Mouse (Mus musculus): ENCODE data around the gene 4931428L18Rik. TPM values are rescaled to one million over a fixed set of nuclear protein-coding genes. Genes with fewer than 3 reads are reported as not detected.

The 4931428L18Rik gene
- not detected for total RNA-seq (2021)
- long read RNA-seq = 0 reads

DNA sequence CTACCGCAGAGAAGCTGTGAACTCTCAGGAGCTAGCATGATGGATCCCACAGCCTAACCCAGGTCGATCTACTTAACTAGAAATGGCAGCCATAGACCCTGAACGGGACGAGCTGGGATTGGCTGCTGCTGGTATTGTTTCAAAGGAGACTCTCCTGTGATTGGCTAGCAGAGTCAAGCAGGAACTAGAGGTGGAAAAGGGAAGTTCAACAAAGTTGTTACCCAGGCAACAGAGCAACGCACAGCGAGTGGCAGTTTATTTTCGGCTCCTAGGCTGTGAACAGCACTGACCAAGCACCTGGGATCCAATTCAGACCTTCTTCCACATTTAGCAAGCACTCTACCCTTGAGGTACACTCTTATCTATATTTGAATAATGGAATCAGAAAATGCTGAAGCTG lies at the start of gene 4931428L18Rik, which contains the start of gene Pih1d3:
4931428L18Rik (minus strand) TSS at position 121 of the 400 bp plus-strand sequence.
Pih1d3 (plus strand) TSS at position 275 of the 400 bp plus-strand sequence.
- DNase-seq (ENCODE audit: low spot score in 2 of 2) = no peak

DNA sequence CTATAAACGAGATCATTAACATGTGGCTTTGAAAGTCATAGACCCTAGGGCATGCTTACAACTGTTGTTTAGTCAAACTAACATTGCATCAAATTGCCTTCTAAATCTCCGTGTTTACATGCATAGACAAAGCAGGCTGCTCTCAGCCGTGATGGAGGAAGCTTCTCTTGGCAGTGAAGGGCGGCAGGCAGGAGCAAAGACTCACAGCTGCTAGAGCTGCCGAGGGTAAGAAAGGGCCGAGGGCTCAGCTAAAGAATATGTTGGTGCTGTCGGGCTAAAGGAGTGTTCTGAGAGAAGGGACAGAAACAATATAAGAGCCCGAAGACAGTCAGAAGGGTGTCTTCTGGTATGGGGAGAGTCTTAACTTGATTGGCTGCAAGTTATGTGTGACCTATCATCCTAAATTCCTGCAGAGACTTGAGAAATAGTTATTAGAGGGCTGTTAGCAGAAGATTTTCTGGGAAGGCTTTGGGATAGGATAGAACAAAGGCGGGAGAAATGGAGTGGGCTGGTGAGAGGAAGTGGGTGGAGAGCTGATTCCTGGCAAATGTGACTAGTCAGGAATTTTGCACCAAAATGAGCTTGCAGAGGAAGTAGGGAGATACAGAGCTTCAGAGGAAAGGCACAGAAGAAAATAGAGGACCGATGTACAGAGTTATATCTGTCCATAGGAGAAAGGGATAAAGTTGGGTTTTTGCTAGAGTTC lies 37.9 kb upstream of the 4931428L18Rik start:
- DNase-seq (ENCODE audit: low spot score in 2 of 2) = peak; percentile 22 to 47

DNA sequence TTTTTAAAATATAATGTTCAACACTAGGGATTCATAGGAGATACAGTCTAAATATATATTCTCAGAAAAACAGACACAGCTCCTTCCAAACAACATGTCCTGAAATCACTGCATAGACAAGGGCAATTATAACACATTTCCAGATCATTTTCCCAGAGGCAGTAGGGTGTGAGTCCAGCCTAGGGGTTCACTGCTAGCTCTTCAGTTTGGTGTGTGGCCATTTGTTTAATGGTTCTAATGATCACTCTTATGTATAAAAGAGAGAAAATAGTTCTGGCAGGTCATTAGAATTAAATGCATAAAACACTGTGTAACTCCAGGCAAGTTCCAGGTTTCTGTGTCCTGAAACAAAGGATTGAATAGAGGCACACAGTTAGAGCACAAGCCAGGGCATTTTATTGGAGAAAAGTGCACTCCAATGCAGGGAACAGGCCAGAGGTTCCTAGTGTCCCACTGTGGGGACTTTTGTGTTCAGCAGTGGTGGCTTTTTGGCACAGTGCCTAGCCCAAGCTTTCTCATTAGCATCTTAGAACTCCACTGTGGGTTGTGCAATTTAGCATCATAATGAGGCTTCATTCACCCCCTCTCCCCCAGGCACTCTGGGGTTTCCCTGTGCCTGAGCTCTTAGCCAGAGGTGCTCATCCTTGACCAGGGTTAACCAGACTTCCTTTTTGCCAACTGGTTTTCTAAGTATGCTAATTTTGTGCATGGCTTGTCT lies 11.0 kb upstream of the 4931428L18Rik start:
- DNase-seq (ENCODE audit: low spot score in 2 of 2) = peak in 1 of 2 experiments; percentile 37

DNA sequence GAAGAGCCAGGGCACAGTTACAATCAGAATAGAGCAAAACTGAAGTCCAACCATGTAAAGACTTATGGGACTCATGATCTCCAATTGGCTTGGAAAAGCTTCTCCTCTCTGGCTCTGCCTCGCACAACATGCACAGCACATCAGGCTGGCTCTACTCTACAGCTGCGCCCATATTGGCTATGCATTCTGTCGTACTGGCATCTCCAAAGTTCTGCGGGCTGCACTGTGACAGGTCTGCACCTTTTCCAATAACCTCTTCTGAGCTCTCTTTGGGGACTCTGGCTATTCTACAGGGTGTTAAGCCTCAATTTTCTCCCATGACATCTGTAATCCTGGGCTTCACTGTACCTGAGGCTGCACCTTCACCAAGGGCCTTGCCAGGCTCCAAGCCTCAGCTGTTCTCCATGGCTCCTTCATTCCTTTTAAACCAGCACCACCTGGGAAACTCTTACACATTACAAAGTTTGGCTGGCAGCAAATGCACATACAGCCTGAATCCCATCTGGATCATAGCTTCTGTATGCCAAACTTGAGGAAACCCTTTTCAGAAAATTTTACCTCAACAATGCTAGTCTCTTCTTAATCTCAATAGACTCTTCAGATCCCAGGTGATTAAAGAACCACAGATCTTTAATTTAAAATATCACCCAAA lies 1.8 kb downstream of the 4931428L18Rik start:
- no peak for DNase-seq (ENCODE audit: low spot score in 2 of 2)

DNA sequence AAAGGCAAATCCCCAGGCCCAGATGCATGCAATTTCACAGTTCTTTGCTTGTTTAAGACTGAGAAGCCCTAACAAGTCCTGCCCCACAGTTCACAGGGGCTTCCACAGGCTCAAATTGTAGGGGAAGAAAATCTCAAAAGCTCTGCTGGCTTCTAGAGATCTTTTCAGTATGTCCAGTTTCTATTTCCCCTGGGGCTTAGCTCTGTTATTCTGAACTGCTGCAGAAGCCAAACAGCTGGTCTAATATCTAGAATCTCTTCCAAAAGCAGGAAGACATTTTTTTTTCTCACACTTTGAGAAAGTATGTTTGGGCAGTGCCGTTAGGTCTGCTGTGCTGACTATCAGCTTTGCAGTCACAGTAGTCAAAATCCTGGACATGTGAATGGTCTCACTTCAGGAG lies 7.7 kb downstream of the 4931428L18Rik start:
- DNase-seq (ENCODE audit: low spot score in 2 of 2) = no peak

DNA sequence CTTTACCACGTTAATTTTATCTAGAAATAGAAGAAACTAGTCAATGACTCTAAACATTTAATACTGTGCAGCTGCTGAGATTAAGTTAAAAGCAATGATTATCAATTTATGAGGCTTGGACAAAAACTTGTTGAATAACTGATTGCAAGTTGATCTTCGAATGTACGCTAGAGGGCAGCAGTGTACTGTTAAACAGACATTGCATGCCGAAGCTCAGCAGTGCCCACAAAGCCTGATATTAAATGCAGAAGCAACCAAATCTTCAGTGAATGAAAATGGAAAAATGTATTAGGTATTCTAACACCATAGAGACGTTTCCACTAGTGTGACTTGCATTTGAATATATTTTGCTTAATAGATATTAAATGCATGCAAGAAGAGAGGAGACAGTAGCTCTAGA lies 12.3 kb downstream of the 4931428L18Rik start:
- DNase-seq (ENCODE audit: low spot score in 2 of 2) = peak; percentile 47 to 81

DNA sequence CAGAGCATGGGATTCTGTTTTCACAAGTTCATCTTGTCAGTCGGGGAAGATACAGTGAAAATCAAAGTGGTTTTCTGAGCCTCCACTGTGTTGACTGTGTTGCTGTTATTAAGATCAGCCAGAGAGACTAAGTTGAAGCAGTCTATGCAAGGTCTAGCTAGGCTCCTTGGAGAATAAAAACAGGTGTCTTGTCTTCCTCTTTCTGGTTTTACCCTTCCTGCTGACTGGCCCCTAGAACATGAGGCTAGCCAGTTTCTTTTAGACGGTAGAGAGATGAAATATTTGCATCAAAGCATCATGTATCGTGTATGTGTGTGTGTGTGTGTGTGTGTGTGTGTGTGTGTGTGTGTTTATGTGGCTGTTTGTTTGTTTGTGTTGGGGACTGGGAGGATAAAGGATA lies 16.7 kb downstream of the 4931428L18Rik start:
- no peak for DNase-seq (ENCODE audit: low spot score in 2 of 2)

DNA sequence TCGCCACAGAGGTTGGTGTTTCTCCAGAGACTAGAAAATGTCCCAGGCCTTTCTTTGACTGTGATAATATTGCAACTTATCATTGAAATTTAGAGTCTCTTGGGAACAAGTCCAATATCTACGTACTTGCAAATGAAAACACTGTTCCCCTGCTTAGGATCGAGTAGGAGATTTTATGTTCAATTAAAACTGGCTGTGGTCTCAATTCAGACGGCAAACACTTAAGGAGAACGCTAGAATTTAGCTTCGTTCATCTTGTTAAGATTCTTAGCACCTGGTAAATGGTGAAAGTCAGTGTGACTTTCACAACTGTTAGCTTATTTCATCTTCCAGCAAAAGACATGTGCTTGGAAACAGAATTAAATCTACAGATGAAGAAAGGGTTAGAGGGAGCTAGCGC lies 17.1 kb downstream of the 4931428L18Rik start:
- DNase-seq (ENCODE audit: low spot score in 2 of 2) = no peak

DNA sequence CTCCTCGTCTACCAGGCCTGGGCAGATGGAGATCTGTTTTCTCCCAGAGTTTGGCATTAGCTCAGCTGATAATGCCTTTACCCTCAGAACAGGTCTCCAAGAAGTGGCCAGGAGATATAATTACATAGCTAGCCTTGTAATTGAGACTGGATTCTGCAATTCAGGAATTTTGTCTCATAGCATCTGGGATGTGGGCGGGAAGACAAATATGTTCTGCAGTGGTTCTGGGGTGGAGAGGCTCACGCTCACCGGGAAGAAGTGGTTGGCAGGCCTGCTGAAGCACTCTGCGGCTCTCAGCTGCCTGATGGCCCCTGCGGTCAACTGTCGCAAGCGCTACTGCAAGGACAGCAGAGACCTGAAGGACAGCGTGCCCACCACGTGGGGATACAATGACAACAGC lies 18.7 kb downstream of the 4931428L18Rik start:
- peak in 1 of 2 experiments; percentile 38 for DNase-seq (ENCODE audit: low spot score in 2 of 2)

DNA sequence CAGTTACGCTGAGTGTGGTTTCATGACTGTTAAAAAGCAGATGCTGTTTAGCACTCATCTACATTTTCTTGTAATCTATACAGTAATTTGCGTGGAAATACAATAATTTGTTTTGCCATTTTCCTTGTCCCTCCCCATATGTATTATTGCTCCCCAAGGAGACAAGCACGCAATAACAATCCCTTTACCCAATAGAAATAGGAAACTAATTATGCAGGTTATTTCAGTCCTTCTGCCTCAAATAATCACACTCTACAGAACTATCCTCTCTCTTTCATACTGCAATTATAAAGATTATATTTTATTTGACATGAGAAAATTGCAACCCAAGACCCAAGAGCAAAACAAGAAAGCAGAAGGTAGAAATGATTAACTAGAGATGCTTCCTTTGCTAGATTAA lies 25.5 kb downstream of the 4931428L18Rik start:
- DNase-seq (ENCODE audit: low spot score in 2 of 2) = no peak

DNA sequence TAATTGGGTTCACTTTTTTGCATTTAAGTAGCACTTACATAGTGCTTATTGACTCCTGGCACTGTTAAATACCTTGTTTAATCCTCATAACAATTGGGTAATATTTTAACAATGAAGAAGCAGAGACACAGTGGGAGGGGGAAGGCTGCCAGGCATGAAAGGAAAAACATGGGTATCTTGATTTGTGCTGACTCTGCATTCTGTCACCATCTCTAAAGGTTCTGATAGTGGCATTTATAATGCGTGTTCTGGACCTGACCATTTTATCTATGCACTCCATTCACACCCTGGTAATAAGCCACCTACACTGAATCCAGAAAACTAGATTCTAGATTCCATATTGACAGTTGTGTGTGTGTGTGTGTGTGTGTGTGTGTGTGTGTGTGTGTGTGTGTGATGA lies 26.9 kb downstream of the 4931428L18Rik start:
- no peak for DNase-seq (ENCODE audit: low spot score in 2 of 2)

DNA sequence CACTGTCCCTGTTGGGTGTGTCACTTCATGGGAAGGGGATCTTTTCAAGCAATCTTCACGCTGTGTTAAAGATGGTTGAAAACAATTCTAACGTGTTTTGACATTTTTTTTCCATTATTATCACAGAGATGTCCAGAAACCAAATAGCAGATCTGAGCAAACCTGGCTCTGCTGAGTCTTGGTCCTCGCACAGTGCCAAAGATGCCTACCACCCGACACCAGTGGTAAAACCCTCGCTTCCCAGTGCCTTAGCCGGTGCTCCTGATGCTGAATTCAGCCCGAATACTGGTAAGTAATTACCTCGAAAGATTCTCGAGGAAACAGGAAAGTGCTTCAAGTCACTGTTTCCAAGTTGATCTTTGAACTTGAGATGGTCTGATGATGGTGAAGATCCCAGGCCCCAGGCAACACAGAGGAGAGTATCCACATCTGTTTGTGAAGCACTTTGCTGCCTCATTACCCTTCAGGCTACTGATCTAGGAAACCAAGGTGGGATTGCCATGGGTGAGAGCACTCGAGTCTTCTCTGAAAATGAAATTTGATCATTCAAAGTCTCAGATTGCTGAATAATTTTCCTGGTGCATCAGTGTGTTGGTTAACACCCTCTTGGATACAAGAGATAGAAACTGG lies 32.1 kb downstream of the 4931428L18Rik start:
- no peak for DNase-seq (ENCODE audit: low spot score in 2 of 2)

DNA sequence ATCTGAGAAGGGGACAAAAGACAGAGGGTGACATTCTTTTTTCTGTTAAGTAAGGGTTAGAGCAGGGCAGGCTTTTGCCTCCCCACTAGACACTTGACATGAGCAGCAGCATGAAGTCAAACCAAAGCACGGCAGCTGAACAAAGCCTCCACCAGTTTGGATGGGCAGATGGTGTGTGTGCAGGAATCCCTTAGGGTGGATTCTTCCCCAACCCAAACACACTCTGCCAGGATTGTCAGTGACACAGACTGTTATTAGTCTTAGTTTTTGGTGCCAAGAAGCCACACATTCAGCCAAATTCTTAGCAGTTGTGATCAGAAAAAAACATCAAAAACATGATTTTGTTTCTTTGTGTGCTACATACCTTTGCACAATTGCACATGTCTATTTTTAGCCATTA lies 44.2 kb downstream of the 4931428L18Rik start:
- peak; percentile 62 to 80 for DNase-seq (ENCODE audit: low spot score in 2 of 2)

DNA sequence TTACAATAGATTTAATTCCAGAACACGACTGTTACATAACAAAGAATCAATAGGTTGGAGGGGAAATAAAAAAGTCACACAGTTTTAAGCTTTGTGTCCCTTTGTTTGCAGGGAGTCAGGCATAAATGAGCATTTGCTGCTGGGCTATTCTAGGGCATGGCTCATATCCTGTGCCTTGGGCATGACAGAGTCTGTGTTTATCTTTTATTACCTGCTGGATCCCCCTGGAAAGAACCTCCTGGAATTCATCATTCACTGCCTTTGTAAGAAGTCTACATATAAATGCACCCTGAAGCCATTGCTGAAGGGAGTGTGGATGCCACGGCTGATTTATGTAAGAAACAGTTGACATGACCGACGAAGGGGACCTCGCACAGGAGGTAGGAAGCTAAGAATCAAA lies 46.4 kb downstream of the 4931428L18Rik start, which contains the start of gene Lgsn:
Lgsn (plus strand) TSS at position 301 of the 400 bp plus-strand sequence.
- DNase-seq (ENCODE audit: low spot score in 2 of 2) = no peak

DNA sequence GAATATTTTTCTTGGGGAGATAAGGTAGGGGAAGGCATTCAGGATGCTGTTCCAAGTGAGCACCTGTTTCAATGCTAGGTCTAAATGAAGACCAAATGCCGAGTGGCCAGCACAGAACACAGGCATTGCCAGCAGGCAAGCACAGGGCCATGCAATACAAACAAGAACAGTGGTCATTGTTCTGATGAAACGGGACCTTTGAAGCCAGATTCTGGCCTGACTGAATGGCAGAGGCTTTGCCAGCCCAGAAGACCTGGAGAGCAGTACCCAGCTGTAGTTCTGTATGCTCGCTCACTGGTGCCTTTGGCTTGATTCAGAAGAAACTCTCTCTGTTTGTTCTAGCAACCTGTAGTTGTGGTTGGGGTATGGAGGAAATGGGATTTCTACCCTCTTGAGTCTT lies 47.1 kb downstream of the 4931428L18Rik start:
- DNase-seq (ENCODE audit: low spot score in 2 of 2) = no peak

DNA sequence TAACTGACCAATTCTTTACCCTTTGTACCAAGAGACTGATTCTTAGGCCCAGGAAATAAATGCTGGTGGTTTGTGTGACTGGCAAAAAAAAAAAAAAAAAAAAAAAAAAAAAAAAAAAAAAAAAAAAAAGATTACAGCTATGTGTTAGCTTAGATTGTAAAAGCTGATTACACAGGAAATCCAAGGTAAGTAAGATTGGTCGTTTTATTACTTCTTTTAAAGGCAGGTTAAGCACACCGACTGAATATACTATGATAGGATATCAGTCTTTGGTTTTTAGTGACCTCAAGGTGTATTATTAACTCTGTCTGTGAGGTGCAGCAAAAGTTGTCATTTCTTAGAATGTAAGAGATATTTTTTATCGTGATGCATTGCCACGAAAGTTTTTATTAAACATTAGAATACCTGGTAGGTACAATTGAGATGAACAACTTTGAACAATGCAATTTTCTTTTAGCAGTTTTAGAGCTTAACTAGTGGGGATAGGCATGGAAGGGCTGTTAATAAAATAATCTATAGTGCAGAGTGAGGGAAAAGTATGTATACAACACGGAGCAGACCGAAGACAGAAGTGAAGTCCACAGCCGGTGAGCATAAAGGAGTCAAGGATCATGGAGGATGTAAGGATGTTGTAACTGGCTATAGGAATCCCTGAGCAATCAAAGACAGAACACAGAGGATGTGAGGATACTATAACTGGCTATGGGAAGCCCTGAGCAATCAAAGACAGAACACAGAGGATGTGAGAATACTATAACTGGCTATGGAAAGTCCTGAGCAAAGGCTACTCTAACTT lies 57.0 kb downstream of the 4931428L18Rik start:
- no peak for DNase-seq (ENCODE audit: low spot score in 2 of 2)

DNA sequence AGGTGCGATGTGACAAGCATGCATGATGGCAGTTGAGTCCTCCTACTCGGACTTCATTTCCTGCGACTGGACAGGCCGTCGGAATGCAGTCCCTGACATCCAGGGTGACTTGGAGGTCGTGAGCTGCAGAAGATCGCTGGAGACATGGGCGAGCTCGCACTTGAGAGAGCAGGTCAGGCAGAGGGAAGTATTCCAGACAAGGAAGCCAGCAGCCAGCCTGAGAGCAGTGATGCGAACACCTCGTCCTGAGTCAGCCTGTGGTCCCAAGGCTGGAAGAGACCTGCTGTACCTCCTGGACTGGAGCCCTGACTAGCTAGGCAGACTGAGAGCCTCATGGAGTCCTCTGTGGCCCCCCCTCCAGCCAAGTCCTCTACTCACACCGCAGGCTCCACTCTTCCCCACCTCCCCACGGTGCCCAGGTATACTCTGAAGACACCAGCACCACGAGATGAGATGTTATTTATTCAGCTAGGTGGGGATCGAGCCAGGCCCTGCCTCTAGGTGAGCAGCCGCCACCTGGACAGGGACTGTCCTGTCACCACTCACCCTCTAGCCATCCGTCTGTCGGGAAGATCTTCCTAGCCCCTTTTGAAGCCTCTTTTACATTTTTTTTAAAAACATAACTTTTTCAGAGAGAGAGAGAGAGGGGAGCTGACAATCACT lies 57.8 kb downstream of the 4931428L18Rik start:
- no peak for DNase-seq (ENCODE audit: low spot score in 2 of 2)

DNA sequence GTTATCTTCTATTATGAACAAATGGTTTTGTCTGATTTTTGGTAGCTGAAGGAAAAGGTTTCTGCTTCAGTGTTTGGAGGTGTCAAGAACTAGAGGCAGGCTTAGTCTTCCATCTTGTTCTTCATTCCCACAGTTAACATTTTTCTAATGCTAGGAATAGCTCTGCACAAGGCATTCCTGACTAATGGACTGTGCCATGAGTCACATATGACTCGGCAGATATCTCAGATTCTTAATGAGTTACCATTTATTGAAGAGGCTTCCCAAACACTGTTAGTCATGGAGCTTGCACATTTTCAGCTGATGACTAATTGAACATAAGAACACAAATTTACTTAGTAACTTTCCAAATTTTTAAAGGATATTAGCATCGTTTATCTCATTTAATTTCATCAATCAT lies 65.6 kb downstream of the 4931428L18Rik start:
- no peak for DNase-seq (ENCODE audit: low spot score in 2 of 2)

DNA sequence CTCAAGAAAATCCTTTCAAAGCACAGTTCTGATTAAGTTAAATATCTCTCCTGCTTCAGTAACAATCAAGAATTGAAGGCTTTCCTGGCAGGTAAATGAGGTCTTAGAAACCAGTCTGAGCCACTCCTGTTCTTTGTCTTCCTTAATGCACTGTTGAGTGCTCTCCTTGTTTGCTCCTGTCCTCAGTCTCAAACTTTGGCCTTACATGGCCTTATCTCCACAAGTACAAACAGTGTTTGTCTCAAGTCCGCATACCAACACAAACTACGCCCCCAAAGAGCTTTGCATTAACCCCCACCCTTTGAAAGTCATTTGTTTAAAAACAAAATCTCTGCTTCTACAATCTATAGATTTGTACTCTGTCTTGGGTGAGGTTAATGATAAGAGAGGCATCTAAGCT lies 66.3 kb downstream of the 4931428L18Rik start:
- DNase-seq (ENCODE audit: low spot score in 2 of 2) = no peak

DNA sequence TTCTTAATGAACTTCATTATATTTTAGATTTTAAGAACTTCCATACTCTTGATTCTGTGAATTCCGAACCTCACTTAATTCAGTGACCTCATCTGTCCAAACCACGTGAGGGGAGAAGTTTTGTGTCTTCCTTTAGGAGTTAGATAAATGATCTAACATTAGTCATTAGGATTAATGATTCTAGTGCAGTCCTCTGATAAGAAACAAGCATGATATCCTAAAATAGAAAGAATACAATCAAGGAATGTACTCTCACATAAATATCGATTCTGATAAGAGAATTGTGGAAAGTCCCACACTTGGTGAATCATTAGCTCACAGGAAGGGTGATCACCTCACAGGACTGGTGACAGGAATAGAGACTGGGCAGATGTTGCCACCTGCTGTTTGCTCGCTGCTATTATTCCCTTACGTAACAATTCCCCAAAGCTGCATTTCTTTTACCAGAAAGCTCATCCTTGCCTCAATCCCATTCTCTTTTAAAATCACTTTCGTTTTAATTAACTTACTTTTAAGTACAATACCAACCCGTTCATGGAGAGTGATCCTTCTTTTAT lies 68.6 kb downstream of the 4931428L18Rik start:
- peak; percentile 54 to 88 for DNase-seq (ENCODE audit: low spot score in 2 of 2)
